Mouse (Mus musculus) ES-CJ7 (cell line): ENCODE measurements around the gene Ttc23.

Experiments used
- DNase-seq: peaks from one replicate; pipeline ENCODE4 v3.0.0; 2011; ENCODE audit warnings: low read depth, low spot score

Gene Ttc23

DNA sequence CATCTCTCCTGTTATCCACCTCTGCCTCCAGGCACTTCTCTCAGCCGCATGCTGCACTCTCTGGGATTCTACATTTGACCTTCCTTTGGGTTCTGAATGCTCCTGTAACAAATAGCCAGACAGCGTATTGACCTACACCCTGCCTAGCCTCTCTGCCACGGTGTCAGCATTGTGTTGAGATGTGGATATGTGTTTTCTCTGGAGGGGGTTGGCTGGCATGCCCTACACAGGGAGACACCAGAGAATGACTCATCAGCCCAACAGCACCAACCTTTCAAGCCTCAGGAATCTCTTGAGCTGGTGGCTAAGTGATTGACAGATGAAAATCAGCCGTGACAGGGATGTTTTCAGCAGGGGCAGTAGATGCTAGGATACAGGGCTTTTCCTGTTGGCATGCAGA lies 153.8 kb downstream of the Ttc23 start:
- DNase-seq = no peak

DNA sequence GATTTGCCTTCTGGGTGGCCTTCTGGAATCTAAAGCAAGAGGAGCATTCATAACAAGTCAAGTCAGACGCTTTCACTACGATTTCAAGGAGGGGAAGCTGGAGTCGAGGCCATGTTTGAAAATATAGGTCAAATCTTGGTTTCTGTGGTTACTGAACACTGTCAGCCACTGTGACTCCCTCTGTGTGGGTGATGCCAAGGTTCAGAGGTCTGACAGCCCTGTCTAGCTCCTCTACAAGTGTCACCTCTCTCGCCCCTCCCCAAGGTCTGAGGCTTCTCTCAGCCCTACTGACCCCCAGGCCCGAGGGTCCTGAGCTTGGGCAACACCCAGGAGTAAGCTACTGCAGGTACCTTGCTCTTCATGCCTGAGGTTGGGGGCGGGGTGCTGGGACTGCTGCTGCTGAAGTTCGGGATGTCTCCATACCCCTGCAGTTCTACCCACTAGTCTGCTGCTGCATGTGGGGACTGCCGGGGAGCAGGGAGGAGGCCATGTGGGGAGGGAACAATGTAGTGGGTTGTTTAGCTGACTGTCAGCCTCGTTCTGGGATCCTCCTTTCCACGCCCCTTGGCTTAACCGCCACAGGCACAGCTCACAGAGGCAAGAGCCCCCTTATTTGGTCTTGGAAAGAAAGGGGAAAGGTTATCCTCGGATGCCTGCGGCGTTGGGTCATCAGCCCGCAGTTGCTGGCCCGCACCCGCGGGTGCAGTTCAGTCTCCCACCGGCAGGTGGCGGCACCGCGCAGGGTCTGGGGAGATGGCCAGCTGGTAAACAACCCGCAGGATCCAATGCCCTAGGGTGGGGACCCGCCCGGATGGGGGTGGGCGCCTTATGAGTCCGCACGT lies 156.0 kb downstream of the Ttc23 start:
- peak; percentile 66 for DNase-seq

- DNase-seq = no peak
Observed at GRCm38 (mm10) chr7:67803857-67804215, 156.6 kb downstream of the Ttc23 start.
